Mouse (Mus musculus): ENCODE results near the gene Samd13. TPM values are rescaled to one million over a fixed set of nuclear protein-coding genes. Genes with fewer than 3 reads are reported as not detected.

The Samd13 gene
- polyA plus RNA-seq, 1 experiment from 2014 or later: 1.2 TPM

DNA sequence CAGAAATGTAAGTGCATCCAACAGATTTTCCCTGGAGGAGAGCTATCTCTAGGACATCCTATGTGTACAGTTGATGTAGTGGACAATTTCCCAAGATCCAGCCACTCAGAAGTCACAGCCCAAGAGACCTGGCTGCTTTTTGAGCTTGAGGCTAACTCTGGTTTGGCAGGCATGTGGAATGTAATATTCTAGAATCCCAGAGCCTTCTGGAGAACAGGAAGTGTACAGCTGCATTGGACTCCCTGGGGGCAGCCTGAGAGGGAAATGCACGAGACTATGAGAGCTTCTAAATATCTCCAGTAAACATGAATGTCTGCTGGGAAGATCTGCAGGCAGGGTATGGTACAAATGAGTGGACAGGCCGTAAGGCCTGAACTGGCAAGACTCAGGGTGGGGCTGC is 14.3 kb downstream of the Samd13 start:
- 49% methylated on average over 2 of the region's 2 CpGs for WGBS
- Histone ChIP-seq H3K9me3 (replicated peaks) (no peaks in the 10 kb centered on the region), H3K4me1 (no peaks in the 10 kb centered on the region), H3K9ac (no peak overlapping the region), H3K27me3 (no peaks in the 10 kb centered on the region), H3K4me2 (replicated peaks) (no peak overlapping the region), H3K27ac (replicated peaks) (no peak overlapping the region), H3K4me3 (replicated peaks) (no peak overlapping the region), H3K36me3 (no peaks in the 10 kb centered on the region)
- no peak for ATAC-seq (ENCODE audit: insufficient number of reproducible peaks, low FRiP score, low TSS enrichment, low read depth)

DNA sequence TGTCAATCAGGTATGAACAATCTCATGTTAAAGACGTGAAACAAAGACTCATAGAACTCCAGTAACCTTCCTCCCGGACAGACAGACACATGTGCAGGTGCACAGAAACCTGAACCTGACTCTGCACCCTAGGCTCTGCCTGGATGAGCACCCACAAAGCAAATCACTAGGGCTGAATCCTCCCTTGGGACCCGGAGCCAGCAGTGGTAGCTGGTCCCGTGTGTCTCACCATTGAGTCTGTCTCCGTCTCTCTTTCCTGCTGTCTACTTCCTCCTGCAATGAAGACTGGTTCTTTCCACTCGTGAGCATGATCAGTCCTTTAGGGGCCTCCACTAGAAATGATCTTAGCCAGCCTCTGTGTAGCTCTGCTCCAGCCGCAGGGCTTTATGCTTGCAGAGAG is 23.5 kb downstream of the Samd13 start:
- no peak overlapping the region for H3K9ac ChIP-seq
- no peaks in the 10 kb centered on the region for H3K36me3 ChIP-seq
- ATAC-seq (ENCODE audit: insufficient number of reproducible peaks, low FRiP score, low TSS enrichment, low read depth): no peak
- no peak overlapping the region for H3K4me3 ChIP-seq (replicated peaks)
- no peaks in the 10 kb centered on the region for H3K4me1 ChIP-seq
- 67% methylated on average over 7 of the region's 7 CpGs for WGBS
- H3K9me3 ChIP-seq (replicated peaks): no peaks in the 10 kb centered on the region
- no peaks in the 10 kb centered on the region for H3K27me3 ChIP-seq
- H3K27ac ChIP-seq (replicated peaks): no peak overlapping the region
- no peak overlapping the region for H3K4me2 ChIP-seq (replicated peaks)

DNA sequence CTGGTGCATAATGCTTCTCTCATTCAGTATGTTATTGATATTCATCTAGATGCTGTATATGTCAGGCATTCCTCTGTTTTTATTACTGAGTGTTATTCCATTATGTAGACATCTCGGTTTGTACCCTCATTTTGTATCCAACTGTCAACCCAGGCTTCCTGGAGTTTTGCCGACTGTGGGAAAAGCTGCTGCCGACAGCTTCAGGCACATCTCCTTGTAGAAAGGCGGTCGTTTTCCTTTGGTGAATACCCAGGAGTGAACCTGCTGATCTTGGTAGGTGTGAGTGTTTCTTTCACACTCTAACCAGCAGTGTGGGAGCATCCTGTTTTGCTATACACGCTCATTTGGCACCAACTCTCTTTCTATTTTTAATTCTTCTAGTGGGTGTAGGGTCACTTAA is 24.4 kb downstream of the Samd13 start:
- 75% methylated on average over 6 of the region's 6 CpGs for WGBS
- no peaks in the 10 kb centered on the region for H3K4me1 ChIP-seq
- no peak overlapping the region for H3K27ac ChIP-seq (replicated peaks)
- ATAC-seq (ENCODE audit: insufficient number of reproducible peaks, low FRiP score, low TSS enrichment, low read depth): no peak
- H3K9me3 ChIP-seq (replicated peaks): no peaks in the 10 kb centered on the region
- H3K4me3 ChIP-seq (replicated peaks): no peak overlapping the region
- H3K36me3 ChIP-seq: no peaks in the 10 kb centered on the region
- H3K4me2 ChIP-seq (replicated peaks): no peak overlapping the region
- H3K9ac ChIP-seq: no peak overlapping the region
- no peaks in the 10 kb centered on the region for H3K27me3 ChIP-seq

DNA sequence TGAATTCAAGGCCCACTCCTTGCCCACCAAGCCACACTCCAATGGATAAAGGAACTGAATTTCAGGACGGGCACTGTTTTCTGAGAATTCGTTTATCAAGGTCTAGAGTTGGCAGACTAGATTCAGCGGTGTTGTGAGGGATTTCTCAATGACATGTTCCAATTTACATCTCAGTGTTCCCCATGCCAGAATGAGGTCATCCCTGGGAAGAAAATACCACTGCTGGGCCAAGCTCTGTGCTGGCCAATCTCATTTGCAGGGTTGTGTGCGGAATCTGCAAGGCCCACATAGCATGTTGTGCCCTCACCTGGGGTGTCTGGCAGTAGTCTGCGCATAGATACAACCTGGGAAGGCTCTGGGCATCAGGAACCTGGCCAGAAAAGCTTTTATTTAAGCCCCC is 26.1 kb downstream of the Samd13 start:
- H3K9me3 ChIP-seq (replicated peaks): no peaks in the 10 kb centered on the region
- no peak overlapping the region for H3K9ac ChIP-seq
- H3K4me2 ChIP-seq (replicated peaks): no peak overlapping the region
- H3K36me3 ChIP-seq: no peaks in the 10 kb centered on the region
- H3K27me3 ChIP-seq: no peaks in the 10 kb centered on the region
- no peak overlapping the region for H3K4me3 ChIP-seq (replicated peaks)
- no peak overlapping the region for H3K27ac ChIP-seq (replicated peaks)
- no peaks in the 10 kb centered on the region for H3K4me1 ChIP-seq
- no peak for ATAC-seq (ENCODE audit: insufficient number of reproducible peaks, low FRiP score, low TSS enrichment, low read depth)
- WGBS: 91% methylated on average over 5 of the region's 5 CpGs

DNA sequence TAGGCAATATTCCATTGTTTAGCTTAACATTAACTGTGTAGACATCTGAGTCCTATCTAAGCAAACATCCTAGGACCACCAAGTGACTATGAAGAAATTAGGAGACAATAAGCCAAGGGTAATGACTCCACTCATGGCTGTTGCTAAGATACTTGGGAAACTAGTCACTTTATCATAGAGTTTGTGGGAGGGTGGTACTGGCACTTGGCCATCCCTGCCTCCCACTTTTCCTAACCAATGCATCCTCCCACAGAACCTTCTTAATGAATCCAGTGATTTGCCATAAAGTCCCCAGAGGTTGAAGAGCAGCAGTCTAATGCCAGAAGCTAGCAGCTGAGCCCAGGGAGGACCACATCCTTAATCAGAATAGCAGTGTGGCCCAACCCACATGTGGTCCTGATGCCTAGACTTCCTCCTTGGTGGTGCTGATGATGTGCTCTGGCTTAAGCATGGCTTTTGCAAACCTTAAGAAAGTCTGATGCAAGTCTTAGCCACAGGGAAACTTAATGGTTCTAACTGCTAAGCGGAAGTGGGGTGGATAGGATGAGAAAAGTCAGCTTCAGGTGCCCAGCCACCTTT is 27.2 kb downstream of the Samd13 start:
- no peaks in the 10 kb centered on the region for H3K4me1 ChIP-seq
- no peaks in the 10 kb centered on the region for H3K36me3 ChIP-seq
- no peaks in the 10 kb centered on the region for H3K27me3 ChIP-seq
- H3K9me3 ChIP-seq (replicated peaks): no peaks in the 10 kb centered on the region
- no peak for ATAC-seq (ENCODE audit: insufficient number of reproducible peaks, low FRiP score, low TSS enrichment, low read depth)
- WGBS: 93% methylated on average over 1 of the region's 1 CpGs
- H3K4me2 ChIP-seq (replicated peaks): no peak overlapping the region
- no peak overlapping the region for H3K9ac ChIP-seq
- no peak overlapping the region for H3K4me3 ChIP-seq (replicated peaks)
- H3K27ac ChIP-seq (replicated peaks): no peak overlapping the region

DNA sequence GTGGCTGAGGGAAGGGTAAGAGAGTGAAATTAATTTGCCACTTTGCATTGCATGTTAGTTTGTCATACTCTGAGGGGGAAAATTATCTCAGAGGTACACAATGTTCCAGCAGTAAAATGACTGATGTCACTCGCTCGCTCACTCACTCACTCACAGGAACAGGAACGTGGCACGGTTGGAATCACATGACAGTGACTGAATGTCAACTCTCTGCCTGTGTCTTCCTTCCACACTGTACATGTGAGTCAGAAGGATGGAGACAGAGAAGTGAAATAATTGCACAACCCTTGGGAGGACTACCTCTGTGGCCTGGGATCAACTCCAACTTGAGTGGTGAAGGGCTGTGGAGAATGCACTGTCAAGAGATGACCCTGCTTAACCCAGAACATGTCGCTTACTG is 28.0 kb downstream of the Samd13 start:
- Histone ChIP-seq H3K4me1 (no peaks in the 10 kb centered on the region), H3K9ac (no peak overlapping the region), H3K4me3 (replicated peaks) (no peak overlapping the region), H3K36me3 (no peaks in the 10 kb centered on the region), H3K27me3 (no peaks in the 10 kb centered on the region), H3K4me2 (replicated peaks) (no peak overlapping the region), H3K9me3 (replicated peaks) (no peaks in the 10 kb centered on the region), H3K27ac (replicated peaks) (no peak overlapping the region)
- WGBS: 81% methylated on average over 5 of the region's 5 CpGs
- ATAC-seq (ENCODE audit: insufficient number of reproducible peaks, low FRiP score, low TSS enrichment, low read depth): no peak

DNA sequence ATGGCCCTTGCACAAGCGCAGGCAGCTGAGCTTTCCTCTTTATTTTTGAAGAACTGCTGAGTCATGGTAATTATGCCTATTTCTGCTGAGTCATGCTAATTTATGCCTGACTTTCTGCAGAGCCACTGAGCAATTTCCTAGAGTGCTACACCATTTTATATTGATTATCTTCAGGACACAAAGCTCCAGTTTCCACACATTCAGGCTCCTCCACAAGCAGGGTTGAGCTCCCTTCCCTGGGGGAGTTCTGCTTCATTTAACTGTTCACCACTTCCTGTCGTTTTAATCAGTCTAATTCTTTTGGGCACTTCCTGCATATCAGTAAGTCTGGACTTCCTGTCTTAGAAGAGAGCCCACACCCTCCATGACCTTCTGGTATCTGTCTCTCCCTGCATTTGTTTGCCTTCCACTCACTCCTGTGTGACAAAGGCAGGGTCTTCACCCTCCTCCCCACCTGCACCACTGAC is 30.2 kb downstream of the Samd13 start:
- Histone ChIP-seq H3K4me2 (replicated peaks) (no peak overlapping the region), H3K9ac (no peak overlapping the region), H3K4me3 (replicated peaks) (no peak overlapping the region), H3K36me3 (no peaks in the 10 kb centered on the region), H3K27ac (replicated peaks) (no peak overlapping the region), H3K4me1 (no peaks in the 10 kb centered on the region), H3K27me3 (no peaks in the 10 kb centered on the region), H3K9me3 (replicated peaks) (no peaks in the 10 kb centered on the region)
- WGBS: 50% methylated on average over 2 of the region's 2 CpGs
- ATAC-seq (ENCODE audit: insufficient number of reproducible peaks, low FRiP score, low TSS enrichment, low read depth): no peak

DNA sequence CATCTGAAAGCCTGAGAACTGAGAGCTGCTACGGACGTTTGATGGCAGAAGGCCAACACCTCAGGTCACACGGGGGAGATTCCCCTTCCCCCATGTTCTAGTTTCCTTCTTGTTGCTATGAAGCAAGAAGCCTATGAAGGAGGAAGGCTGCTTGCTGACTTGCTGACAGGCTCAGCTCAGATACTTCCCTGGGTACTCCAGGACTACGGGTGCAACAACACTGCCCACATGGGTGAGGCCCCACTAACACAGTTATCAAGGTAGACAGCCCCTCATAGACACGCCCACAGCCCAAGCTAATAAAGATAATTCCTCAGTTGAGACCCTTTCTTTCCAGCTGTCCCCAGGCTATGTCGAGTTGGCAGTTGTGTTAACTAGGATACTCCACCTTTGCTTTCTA is 31.7 kb downstream of the Samd13 start:
- no peaks in the 10 kb centered on the region for H3K36me3 ChIP-seq
- no peaks in the 10 kb centered on the region for H3K4me1 ChIP-seq
- no peak overlapping the region for H3K27ac ChIP-seq (replicated peaks)
- no peaks in the 10 kb centered on the region for H3K27me3 ChIP-seq
- H3K9ac ChIP-seq: no peak overlapping the region
- no peak overlapping the region for H3K4me3 ChIP-seq (replicated peaks)
- 57% methylated on average over 6 of the region's 6 CpGs for WGBS
- ATAC-seq (ENCODE audit: insufficient number of reproducible peaks, low FRiP score, low TSS enrichment, low read depth): no peak
- H3K9me3 ChIP-seq (replicated peaks): no peaks in the 10 kb centered on the region
- H3K4me2 ChIP-seq (replicated peaks): no peak overlapping the region

DNA sequence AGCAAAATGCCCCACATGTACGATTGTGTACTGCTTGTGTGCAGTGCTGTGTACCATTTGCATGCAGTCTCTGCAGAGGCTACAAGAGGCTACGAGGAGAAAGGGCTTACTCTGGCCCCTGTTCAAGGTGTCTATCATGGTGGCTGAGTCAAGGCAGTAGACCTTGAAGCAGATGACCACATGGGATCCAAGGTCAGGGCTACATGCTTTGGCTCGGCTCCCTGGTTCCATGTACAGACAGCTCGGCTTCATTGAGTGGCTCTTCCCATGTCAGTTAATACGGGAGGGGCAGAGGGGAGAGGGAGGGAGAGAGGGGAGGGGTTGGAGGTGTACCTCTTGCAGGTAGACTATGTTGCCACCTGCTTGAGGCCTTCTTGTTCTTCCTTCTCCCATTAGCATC is 33.0 kb downstream of the Samd13 start:
- Histone ChIP-seq H3K4me1 (no peaks in the 10 kb centered on the region), H3K27me3 (no peaks in the 10 kb centered on the region), H3K36me3 (no peaks in the 10 kb centered on the region), H3K9ac (no peak overlapping the region), H3K27ac (replicated peaks) (no peak overlapping the region), H3K4me3 (replicated peaks) (no peak overlapping the region), H3K9me3 (replicated peaks) (no peaks in the 10 kb centered on the region), H3K4me2 (replicated peaks) (no peak overlapping the region)
- no peak for ATAC-seq (ENCODE audit: insufficient number of reproducible peaks, low FRiP score, low TSS enrichment, low read depth)
- 87% methylated on average over 5 of the region's 5 CpGs for WGBS

DNA sequence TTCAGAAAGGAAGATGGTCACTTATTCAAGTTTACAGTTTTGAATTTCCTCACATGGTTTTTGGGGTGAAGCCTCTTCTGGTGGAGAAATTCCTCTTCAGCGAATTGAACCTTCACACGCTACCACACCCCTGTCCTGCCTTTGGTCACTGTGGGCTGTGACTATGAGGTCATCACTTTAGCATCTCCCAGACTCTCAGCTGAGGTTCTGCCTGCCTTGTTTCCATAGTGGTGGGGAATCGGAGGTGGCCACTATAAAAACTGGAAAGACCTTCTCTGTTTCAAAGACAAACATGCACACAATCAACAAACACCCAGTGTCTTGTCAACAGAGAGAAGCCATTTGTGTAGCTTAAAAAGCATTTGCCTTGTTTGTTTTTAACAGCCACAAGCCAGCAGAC is 34.2 kb downstream of the Samd13 start, which contains the start of gene 4930503B20Rik:
4930503B20Rik (minus strand) TSS at position 101 of the 400 bp plus-strand sequence.
- no peaks in the 10 kb centered on the region for H3K27me3 ChIP-seq
- H3K4me3 ChIP-seq (replicated peaks): no peak within 1 kb of the TSS
- no peaks in the 10 kb centered on the region for H3K4me1 ChIP-seq
- H3K27ac ChIP-seq (replicated peaks): no peak within 1 kb of the TSS
- ATAC-seq (ENCODE audit: insufficient number of reproducible peaks, low FRiP score, low TSS enrichment, low read depth): no peak
- no peaks in the 10 kb centered on the region for H3K9me3 ChIP-seq (replicated peaks)
- H3K36me3 ChIP-seq: no peaks in the 10 kb centered on the region
- H3K9ac ChIP-seq: no peak within 1 kb of the TSS
- H3K4me2 ChIP-seq (replicated peaks): no peak within 1 kb of the TSS
- 86% methylated on average over 3 of the region's 3 CpGs for WGBS

DNA sequence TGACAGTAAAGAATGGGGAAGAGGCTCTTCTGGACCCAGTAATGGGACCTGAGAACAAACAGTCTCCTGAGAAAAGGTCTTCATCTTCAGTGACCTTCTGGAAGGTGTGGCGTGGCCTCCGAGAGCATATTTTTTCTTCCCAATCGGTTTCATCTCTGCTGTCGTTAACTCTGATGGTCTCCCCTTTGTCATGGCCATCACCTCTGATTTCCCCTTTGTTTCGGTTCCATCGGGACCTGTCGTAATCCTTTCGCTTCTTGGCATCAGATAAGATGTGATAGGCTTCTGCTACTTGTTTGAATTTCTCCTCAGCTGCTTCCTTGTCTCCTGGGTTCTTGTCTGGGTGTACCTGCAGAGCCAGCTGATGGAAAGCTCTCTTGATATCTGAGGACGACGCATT is 34.7 kb downstream of the Samd13 start:
- Histone ChIP-seq H3K27ac (replicated peaks) (no peak overlapping the region), H3K9me3 (replicated peaks) (no peaks in the 10 kb centered on the region), H3K36me3 (no peaks in the 10 kb centered on the region), H3K4me1 (no peaks in the 10 kb centered on the region), H3K27me3 (no peaks in the 10 kb centered on the region), H3K4me3 (replicated peaks) (no peak overlapping the region), H3K4me2 (replicated peaks) (no peak overlapping the region), H3K9ac (no peak overlapping the region)
- WGBS: 87% methylated on average over 10 of the region's 10 CpGs
- no peak for ATAC-seq (ENCODE audit: insufficient number of reproducible peaks, low FRiP score, low TSS enrichment, low read depth)

DNA sequence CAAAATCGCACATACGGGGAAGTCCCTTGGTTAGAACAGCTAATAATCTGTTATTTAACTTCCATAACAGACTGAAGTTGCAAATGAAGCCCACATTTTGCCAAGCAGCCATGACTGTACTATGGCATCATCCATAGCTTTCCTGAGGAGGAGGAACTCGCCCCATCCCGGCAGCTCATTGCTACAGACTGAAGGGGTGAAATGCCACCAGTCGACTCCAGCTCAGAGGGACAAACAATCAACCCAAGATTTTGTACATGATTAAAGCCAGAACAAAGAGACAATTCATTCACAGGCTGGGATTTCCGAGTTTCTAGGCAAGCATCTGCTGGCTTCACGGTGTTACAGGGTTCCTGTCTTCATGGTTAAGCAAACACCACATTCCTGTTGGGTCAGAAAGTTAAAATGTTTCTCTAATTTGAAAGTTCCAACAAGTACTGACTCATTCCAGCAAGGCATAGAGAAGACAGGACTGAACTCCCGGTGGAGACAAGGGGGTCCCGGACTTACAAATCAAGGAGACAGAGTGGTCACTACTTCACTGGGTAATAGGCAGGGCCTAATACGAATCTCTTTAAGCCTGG is 36.0 kb downstream of the Samd13 start:
- Histone ChIP-seq H3K9ac (no peak overlapping the region), H3K4me2 (replicated peaks) (no peak overlapping the region), H3K27me3 (no peaks in the 10 kb centered on the region), H3K27ac (replicated peaks) (no peak overlapping the region), H3K9me3 (replicated peaks) (no peaks in the 10 kb centered on the region), H3K4me1 (no peaks in the 10 kb centered on the region), H3K36me3 (no peaks in the 10 kb centered on the region), H3K4me3 (replicated peaks) (no peak overlapping the region)
- 45% methylated on average over 10 of the region's 10 CpGs for WGBS
- no peak for ATAC-seq (ENCODE audit: insufficient number of reproducible peaks, low FRiP score, low TSS enrichment, low read depth)

All from embryonic facial prominence, embryonic 15.5 days (tissue).